Mouse (Mus musculus) gastrocnemius, adult 8-10 months (tissue): ENCODE measurements at regions not wholly inside any gene's neighbourhood (a gene's known extent, or its start where the extent isn't known, plus 50 kb on each side); places are given as distances from the start of the nearest gene placed in this dataset.
"Not testable (repeated sequence)": the region's sequence is repeated elsewhere in the genome, so short reads cannot be mapped to it uniquely, and the experiment has no call there.

Experiments
- DNase-seq, 2 experiments: peaks; one replicate each; pipeline ENCODE4 v3.0.0; 2022; ENCODE audit warnings: low spot score in 2 of 2

- not testable (repeated sequence) for DNase-seq
Measured at GRCm38 (mm10) chr1:193486668-193487067, 116.6 kb upstream of the Camk1g start.

- DNase-seq: no peak
Measured at GRCm38 (mm10) chr1:193484977-193485376, 114.9 kb upstream of the Camk1g start.

- no peak for DNase-seq
Measured at GRCm38 (mm10) chr1:193477298-193477697, 107.2 kb upstream of the Camk1g start.

- DNase-seq: no peak
Measured at GRCm38 (mm10) chr1:193476805-193477204, 106.7 kb upstream of the Camk1g start.

DNA sequence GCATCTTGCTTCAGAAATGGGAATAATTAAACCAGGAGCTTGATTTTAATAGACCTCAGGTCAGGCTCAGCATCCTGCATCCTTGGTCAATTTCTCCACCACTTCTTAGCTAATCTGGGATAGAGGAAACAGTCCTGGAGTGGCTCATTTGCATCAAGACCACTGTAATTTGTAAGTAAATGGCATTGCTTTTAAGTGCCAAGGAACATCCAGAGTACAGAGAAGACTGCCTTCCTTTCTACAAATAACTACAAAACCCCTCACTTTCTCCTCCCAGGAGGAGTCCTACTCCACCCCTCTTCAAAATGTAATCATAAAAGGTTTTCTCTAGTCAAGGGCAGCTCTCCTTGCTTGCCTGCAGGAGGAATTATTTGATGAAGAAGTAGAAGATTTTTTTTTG, 96.2 kb upstream of the Camk1g start:
- no peak for DNase-seq

- no peak for DNase-seq
Measured at GRCm38 (mm10) chr1:193459735-193460134, 89.6 kb upstream of the Camk1g start.

GRCm38 (mm10) chr1:193457908-193458307, 87.8 kb upstream of the Camk1g start:
- no peak for DNase-seq

DNA sequence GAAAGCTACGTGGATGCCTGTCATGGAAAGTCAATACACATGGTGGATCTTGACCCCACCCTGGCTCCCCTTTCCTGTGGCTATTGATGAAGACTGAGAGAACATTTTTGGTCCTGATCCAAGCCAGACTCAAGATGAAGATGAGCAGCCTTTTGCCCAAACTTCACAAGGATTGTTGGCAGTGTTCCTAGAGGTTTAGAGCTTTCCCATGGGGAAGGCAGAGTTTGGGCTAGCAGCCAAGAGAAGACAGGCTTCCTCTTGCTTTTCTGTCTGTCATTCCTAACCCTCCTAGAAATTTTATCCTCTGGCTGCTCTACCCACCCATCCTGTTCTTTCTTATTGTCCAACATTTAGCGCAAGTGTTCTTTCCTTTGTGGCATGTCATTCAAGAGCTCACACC, 83.6 kb upstream of the Camk1g start:
- no peak for DNase-seq

- no peak for DNase-seq
Measured at GRCm38 (mm10) chr1:193451471-193452135, 81.5 kb upstream of the Camk1g start.

- no peak for DNase-seq
Measured at GRCm38 (mm10) chr1:193450814-193451213, 80.7 kb upstream of the Camk1g start.

DNA sequence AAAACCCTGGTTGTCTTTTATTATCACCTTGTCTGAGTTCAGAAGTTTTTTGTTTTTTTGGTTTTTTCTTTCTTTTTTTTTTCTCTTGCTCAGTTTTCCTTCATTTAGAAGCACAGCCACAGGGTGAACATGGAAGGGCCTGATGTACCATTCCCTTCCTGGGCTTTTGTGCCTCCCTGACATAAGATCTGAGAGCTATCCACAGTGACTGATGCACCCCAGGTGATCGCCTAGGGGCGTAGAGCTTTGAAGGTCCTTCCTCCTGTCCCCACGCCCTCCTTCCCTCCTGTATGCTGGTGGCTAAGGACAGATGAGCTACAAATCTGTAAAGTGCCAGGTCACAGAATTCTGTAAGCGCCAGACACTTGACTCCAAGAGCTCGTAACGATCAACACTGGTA, 80.1 kb upstream of the Camk1g start:
- DNase-seq: no peak

- DNase-seq: no peak
Measured at GRCm38 (mm10) chr1:193449394-193450103, 79.5 kb upstream of the Camk1g start.

DNA sequence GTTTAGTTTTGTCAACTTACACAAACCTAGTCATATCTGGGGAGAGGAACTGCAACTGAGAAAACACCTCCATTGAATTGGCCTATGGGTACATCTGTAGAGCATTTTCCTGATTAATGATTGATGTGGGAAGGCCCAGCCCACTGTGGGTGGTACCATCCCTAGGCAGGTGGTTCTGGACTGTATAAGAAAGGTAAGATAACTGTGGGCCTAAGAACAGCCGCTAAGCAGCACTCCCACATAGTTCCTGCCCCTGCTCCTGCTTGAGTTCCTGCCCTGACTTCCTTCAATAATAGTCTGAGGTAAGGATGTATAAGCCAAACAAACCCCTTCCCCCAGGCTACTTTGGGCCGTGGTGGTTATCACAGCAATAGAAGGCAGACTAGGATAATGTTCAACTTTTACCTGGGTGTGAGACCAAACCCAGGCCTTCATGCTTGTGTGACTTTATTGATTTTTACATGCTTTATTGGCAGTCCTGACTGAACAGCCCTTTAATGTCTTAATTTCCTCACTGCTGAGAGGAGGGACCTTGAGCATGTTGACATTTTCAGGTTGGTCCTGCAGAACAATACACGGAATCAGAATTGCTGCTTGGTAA, 78.8 kb upstream of the Camk1g start:
- DNase-seq: no peak

DNA sequence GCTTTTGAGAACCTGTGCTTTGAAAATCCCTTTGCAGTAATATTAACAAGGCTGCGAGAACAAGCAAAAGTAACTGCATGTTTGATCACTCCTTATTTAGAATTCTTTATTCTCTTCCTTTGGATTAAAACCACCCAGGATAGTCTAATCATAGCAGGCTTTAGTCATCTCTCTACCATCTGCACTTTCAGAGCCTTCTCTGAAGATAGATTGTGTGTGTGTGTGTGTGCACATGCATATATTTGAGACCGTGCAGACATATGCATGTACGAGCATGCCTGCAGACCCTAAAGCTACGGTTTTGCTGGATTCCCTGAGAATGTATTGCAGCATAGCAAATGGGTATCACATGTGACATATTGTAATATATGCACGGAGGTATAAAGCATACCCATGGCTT, 77.5 kb upstream of the Camk1g start:
- no peak for DNase-seq

DNA sequence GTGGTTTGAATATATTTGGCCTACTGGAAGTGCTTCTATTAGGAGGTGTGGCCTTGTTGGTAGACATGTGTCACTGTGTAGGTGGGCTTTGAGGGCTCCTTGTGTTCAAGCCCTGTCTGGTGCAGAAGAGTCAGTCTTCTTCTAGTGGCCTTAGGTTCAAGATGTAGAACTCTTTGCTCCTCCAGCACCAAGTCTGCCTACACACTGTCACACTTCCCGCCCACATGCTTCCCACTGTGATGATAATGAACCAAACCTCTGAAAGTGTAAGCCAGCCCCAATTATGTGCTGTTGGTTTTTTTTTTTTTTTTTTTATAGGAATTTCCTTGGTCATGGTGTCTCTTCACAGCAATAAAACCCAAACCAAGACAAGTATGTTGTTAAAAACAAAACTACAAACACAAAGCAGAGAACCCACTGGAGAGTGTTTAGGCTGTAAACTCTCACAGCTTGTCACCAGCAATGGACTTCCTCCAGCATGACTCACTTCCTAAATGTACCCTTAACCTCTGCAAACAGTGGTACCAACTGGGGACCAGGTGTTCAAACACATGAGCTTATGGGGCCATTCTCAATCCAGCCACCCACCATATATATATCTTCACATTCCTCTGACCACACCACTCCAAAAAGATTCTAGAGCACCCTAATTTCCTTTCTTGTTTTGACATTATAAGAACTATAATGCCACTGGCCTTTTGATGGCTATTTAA, 74.0 kb upstream of the Camk1g start:
- DNase-seq: no peak

GRCm38 (mm10) chr1:193440512-193440911, 70.4 kb upstream of the Camk1g start:
- DNase-seq: no peak

- DNase-seq: no peak
Measured at GRCm38 (mm10) chr1:193434281-193434680, 64.2 kb upstream of the Camk1g start.

DNA sequence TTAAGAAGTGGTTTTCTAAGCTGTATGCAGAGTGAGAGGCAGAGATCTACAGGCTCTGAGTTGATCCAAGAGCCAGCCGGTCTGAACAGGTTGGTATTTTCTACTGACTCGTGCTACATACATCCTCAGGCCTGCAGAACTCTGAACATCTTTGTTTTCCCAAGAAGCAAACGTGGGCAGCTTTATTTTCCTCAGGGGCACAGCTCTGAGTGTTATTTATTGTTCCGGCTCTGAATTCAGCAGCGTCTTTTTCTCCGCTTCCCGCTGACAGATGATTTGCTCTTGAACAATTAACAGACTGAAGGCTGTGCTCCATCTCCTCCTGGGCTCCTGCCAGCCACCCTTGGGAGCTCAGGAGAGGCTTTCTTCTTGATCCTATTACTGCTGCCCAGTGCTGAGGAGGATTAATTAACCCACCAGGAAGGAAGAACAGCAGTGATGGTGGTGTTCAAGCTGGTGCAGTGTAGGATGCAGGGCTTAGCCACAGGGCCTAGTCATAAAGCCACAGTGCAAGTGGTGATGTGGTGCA, 63.5 kb upstream of the Camk1g start:
- DNase-seq: no peak

DNA sequence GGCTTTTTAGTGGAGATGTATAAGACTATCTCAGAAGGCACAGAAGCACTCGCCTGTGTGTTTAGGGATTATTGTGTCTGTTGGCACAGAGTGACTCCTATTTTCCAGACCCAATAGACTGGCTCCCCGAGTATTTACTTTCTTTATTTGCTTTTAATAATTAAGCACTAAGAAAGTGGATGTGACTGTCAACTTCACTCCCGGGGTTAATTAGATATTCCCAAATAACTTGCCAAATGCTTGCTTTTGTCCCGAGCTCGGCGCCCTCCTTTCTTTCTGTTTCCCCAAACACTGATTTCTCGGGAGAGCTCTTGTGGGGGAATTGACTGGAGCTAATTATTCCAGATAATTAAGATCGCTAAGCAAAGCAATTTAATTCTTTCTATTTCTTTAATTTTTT, 60.1 kb upstream of the Camk1g start:
- no peak for DNase-seq

DNA sequence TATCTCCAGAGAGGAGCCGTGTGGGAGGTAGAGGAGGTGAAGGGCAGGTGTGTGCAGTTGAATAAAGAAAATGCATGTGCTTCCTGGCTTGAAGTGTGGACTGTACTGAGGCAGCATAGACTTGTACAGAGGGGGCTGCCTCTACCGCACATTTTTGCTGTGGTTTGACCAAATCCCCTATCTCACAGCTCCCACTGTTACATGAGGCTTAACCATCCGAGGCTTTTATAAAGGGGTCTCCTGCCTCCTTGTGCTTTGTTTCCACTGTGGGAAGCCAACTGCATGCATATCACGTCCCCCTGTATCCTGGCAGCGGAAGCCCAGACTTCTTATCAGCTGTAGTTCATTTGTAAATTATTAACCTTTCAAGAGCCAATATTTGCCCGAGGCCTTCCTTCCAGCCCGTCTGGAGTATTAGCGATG, 53.6 kb upstream of the Camk1g start:
- DNase-seq: no peak

GRCm38 (mm10) chr1:193422886-193423285, 52.8 kb upstream of the Camk1g start:
- no peak for DNase-seq

DNA sequence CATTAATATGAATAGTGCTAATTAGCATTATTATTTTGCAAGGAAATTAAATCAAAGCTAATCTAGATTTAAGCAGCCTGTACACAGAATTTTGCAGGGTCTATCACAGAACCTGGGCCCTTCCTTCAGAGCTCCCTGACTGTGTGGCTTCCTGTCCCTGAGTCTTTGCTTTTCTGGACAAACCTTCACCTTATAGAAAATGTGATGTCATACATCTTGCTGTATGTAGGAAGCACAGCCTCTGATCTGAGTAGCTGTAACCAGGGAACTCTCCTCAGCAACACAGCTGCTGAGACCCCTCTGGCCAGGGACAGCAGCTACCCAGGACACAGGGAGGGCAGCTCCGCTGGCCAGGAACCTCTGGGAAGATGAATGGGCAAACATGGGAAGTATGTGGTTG, 51.7 kb upstream of the Camk1g start:
- no peak for DNase-seq
